8 mouse cellular contexts compared by ENCODE assay signal in the genomic region with DNA sequence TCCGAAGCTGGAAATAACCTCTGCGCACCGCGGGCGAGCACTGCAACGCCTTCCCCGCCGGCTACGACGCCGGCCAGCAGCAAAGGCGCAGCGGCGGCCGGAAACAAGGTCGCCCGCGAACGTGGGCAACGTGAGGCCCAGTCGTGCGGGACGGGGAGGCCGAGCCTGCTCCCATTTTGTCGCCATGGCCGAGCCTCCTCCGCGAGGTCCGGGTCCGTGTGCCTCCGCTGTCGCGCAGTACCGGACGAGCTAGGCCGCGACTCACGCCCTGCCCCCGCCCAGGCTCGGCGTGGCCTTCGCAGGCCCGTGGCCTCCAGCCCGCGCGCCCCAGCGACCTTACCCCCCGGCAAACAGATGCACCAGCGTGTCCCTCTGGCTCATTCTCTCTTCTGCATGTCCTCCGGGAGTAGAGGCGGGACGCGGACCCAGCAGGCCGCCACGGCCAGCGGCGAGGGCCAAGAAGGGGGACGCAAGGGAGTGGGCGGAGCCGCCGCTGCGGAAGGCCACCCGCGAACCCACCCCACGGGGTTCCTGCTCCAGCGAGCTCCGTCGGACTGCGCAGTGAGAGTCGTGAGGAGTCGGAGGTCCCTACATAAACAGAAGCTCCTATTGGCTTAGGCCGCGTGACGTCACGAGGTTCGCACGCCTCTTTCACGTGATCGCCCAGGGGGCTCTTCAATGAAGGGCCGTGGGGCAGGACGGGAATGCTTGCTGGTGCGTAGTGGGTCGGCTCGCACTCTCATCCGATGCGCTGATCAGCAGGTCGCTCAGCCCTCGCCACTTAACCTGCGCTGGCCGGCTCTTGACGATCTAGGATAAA. TPM values are rescaled to one million over a fixed set of nuclear protein-coding genes. Genes with fewer than 3 reads are reported as not detected.
DNase-seq lines count a peak whose midpoint lies in the region; ATAC-seq lines count a peak whose summit lies in the region.

A gene (minus strand): TSS at position 587 of the 820 bp plus-strand sequence.

- no peaks in the 10 kb centered on the region for H3K9me3 ChIP-seq in hindbrain, embryonic 12.5 days (replicated peaks)

- peak within 1 kb of the TSS; percentile 87 for H3K27ac ChIP-seq in hindbrain, embryonic 12.5 days

- H3K4me2 ChIP-seq in hindbrain, embryonic 12.5 days (replicated peaks) = peak within 1 kb of the TSS; percentile 62

- ATAC-seq in hindbrain, embryonic 12.5 days (ENCODE audit: low FRiP score) = peak; percentile 99

- peak within 1 kb of the TSS; percentile 88 for H3K4me3 ChIP-seq in hindbrain, embryonic 12.5 days

- DNase-seq in NIH3T3 (ENCODE audit: low read depth) = peak; percentile 96
- DNase-seq in cerebellum, postnatal 10 days = peak; percentile 98
- DNase-seq in frontal cortex, postnatal 10 days (ENCODE audit: low spot score in 2 of 2) = peak; percentile 97
- DNase-seq in layer of hippocampus, postnatal 14 days (ENCODE audit: low spot score in 2 of 2) = peak; percentile 97 to 98
- peak; percentile 98 for DNase-seq in lung, postnatal 14 days
- DNase-seq in retina, adult 2 months (ENCODE audit: low read depth, low spot score) = peak; percentile 83
- DNase-seq in thymus, postnatal 36 days = peak; percentile 96 to 97

- peaks cover 14% of the 10 kb centered on the region for H3K4me1 ChIP-seq in hindbrain, embryonic 12.5 days

- peak within 1 kb of the TSS; percentile 92 for H3K9ac ChIP-seq in hindbrain, embryonic 12.5 days

- H3K27me3 ChIP-seq in hindbrain, embryonic 12.5 days = no peaks in the 10 kb centered on the region

- WGBS in hindbrain, embryonic 12.5 days = under 1% methylated on average over 84 of the region's 91 CpGs

- no peaks in the 10 kb centered on the region for H3K36me3 ChIP-seq in hindbrain, embryonic 12.5 days

RNA-seq across cellular contexts. Expression of the gene that starts here (rescaled TPM):
- polyA plus RNA-seq in hindbrain, embryonic 12.5 days (2016; fragmentation: Nextera tagmentation; extraction: Ambion mirVana) = 99.8 and 113 TPM in 2 replicates
- total RNA-seq in layer of hippocampus, postnatal 14 days (2021) = 10 to 100 TPM; 88.7 to 92.7 TPM

Comparison
In these comparisons a context has a peak if more than half of its experiments do, and no peak if none do; other contexts are left out.
1. Peak in every context shown above with its lines: DNase-seq, ATAC-seq, H3K4me3 ChIP-seq and H3K27ac ChIP-seq.